Mouse (Mus musculus) embryonic facial prominence, embryonic 15.5 days (tissue): ENCODE results near the gene Adgrf4. TPM values are rescaled to one million over a fixed set of nuclear protein-coding genes. Genes with fewer than 3 reads are reported as not detected.

Experiments
- ATAC-seq: fragments of 200-750 bp; cut with Nextera tagmentation; 2 replicates; pipeline ENCODE4 v1.8.0; 2017; ENCODE audit warnings: low read depth, moderate TSS enrichment; ENCODE audit not compliant: insufficient number of reproducible peaks, low FRiP score, low TSS enrichment
- H3K27ac ChIP-seq: fragments of 300-500 bp; sonication (generic); replicated peaks from 2 replicates; pipeline ENCODE4 v1.5.1; 2015; ENCODE audit warnings: mild to moderate bottlenecking, inconsistent platforms
- H3K27me3 ChIP-seq: fragments of 300-500 bp; sonication (generic); 2 replicates; pipeline ENCODE4 v1.6.1; 2015; ENCODE audit warnings: inconsistent platforms
- H3K36me3 ChIP-seq: fragments of 300-500 bp; sonication (generic); 2 replicates; pipeline ENCODE4 v1.6.1; 2015; ENCODE audit warnings: mild to moderate bottlenecking, inconsistent platforms
- H3K4me1 ChIP-seq: fragments of 300-500 bp; sonication (generic); 2 replicates; pipeline ENCODE4 v1.6.1; 2015; ENCODE audit warnings: inconsistent platforms
- H3K4me2 ChIP-seq: fragments of 300-500 bp; sonication (generic); replicated peaks from 2 replicates; pipeline ENCODE4 v1.6.1; 2015; ENCODE audit warnings: mild to moderate bottlenecking, inconsistent platforms
- H3K4me3 ChIP-seq: fragments of 300-500 bp; sonication (generic); replicated peaks from 2 replicates; pipeline ENCODE4 v1.5.1; 2015; ENCODE audit warnings: mild to moderate bottlenecking, inconsistent platforms
- H3K9ac ChIP-seq: fragments of 300-500 bp; sonication (generic); 2 replicates; pipeline ENCODE4 v1.6.1; 2015; ENCODE audit warnings: inconsistent platforms
- H3K9me3 ChIP-seq: fragments of 300-500 bp; sonication (generic); replicated peaks from 2 replicates; pipeline ENCODE4 v1.6.1; 2016; ENCODE audit warnings: inconsistent platforms
- WGBS: fragments of 180-500 bp; shearing (Covaris S2); methylation state at CpG from one replicate; pipeline ENCODE4 v1.1.7; 2015; 5-methylcytosine and 5-hydroxymethylcytosine counted together
- polyA plus RNA-seq: library from polyadenylated mRNA; unstranded; fragments of >200 nt; fragmentation: Nextera tagmentation; extraction: Ambion mirVana; gene quantifications from 2 replicates; pipeline ENCODE4 v1.2.1, GENCODE M21; 2015

The Adgrf4 gene
- polyA plus RNA-seq, 1 experiment from 2014 or later = 9.0 TPM

GRCm38 (mm10) chr17:42630206-42630605 lies 61.9 kb downstream of the Adgrf4 start:
- Histone ChIP-seq H3K9me3 (no peaks in the 10 kb centered on the region), H3K4me3 (no peak overlapping the region), H3K9ac (no peak overlapping the region), H3K27ac (no peak overlapping the region), H3K4me2 (no peak overlapping the region), H3K36me3 (no peaks in the 10 kb centered on the region), H3K27me3 (no peaks in the 10 kb centered on the region), H3K4me1 (no peaks in the 10 kb centered on the region)
- no peak for ATAC-seq
- 85% methylated on average over 2 of the region's 2 CpGs for WGBS

DNA sequence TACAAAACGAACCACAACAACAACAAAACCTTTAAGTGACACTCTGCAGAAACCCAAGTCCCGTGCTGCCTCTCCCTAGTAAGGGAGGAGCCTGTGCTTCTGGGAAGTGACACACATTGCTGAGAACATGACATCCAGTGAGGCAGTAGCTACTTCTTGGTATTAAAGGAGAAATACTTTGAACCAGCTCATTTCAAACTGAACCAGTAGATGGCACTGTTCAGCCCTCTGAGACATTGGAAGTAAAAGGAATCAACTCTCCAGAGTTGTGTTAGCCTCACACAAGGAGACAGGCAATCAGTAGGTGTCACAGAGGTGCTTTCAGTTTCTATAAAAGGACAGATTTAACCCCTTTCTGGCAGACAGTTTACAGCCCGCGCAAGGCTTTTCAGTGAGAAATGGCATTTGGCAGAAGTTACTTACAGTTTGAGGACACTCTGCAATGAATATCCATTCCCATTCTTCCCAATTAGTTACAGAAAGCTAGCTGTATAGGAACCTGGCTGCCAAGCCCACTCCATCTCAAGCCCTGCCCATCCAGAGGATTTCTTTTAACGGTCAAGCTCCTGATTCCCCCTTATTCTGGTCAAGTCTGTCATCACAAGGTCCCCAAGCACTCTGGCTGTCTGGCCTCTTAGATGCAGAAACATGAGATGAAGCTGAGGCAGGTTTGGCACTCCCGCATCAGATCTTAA lies 78.9 kb downstream of the Adgrf4 start:
- Histone ChIP-seq H3K9ac (no peak overlapping the region), H3K36me3 (no peaks in the 10 kb centered on the region), H3K4me1 (no peaks in the 10 kb centered on the region), H3K4me2 (no peak overlapping the region), H3K27ac (no peak overlapping the region), H3K4me3 (no peak overlapping the region), H3K27me3 (no peaks in the 10 kb centered on the region), H3K9me3 (no peaks in the 10 kb centered on the region)
- no peak for ATAC-seq
- WGBS = 31% methylated on average over 6 of the region's 6 CpGs

DNA sequence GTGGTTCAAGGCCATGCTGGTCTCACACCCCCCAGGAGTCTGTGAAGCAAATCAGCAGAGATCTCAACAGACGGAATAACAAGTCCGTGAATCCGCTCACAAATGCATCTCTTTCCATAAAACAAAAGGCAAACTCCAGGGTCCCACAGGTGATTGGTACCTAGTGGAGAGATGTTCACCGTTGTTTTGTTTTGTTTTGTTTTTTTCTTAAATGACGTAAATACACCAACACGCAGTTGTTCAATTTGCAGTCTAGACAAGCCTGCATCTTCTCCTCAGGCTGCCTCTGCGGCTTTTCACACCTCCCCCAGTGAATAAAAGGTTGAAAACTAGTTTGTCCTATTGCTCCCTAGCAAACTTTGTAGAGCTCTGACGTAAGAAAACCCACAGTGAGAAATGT lies 80.8 kb downstream of the Adgrf4 start, which contains the start of gene Opn5:
Opn5 (minus strand) TSS at position 101 of the 400 bp plus-strand sequence.
- Histone ChIP-seq H3K4me3 (no peak within 1 kb of the TSS), H3K4me2 (no peak within 1 kb of the TSS), H3K36me3 (no peaks in the 10 kb centered on the region), H3K27ac (no peak within 1 kb of the TSS), H3K9me3 (no peaks in the 10 kb centered on the region), H3K9ac (no peak within 1 kb of the TSS), H3K27me3 (no peaks in the 10 kb centered on the region), H3K4me1 (no peaks in the 10 kb centered on the region)
- 81% methylated on average over 8 of the region's 8 CpGs for WGBS
- no peak for ATAC-seq

GRCm38 (mm10) chr17:42608270-42608669 lies 83.8 kb downstream of the Adgrf4 start:
- no peak overlapping the region for H3K4me2 ChIP-seq
- no peak overlapping the region for H3K4me3 ChIP-seq
- H3K9ac ChIP-seq = no peak overlapping the region
- H3K27ac ChIP-seq = no peak overlapping the region
- no peaks in the 10 kb centered on the region for H3K27me3 ChIP-seq
- WGBS = 27% methylated on average over 3 of the region's 3 CpGs
- no peaks in the 10 kb centered on the region for H3K9me3 ChIP-seq
- H3K36me3 ChIP-seq = no peaks in the 10 kb centered on the region
- ATAC-seq = no peak
- H3K4me1 ChIP-seq = no peaks in the 10 kb centered on the region

Other genes starting within 250 kb of the Adgrf4 start
- not detected in 2 replicates for gene Opn5, start 80.9 kb downstream of the Adgrf4 start, polyA plus RNA-seq
- gene Adgrf2, start 49.9 kb upstream of the Adgrf4 start, polyA plus RNA-seq = 2.1 TPM in 2 replicates
- 23.5 and 26.4 TPM in 2 replicates for gene Cd2ap, start 184.4 kb upstream of the Adgrf4 start, polyA plus RNA-seq